Mouse (Mus musculus): ENCODE measurements around the gene Sdk1. TPM values are rescaled to one million over a fixed set of nuclear protein-coding genes. Genes with fewer than 3 reads are reported as not detected.

Gene Sdk1
- polyA plus RNA-seq, 1 experiment from 2014 or later: 1.7 TPM

GRCm38 (mm10) chr5:141243253-141243965 lies 2.1 kb downstream of the Sdk1 start:
- 3% methylated on average over 33 of the region's 33 CpGs for WGBS
- no peak for ATAC-seq
- Histone ChIP-seq H3K27ac (ENCODE audit: low read length) (no peak overlapping the region), H3K9ac (ENCODE audit: low read depth, low read length) (peak overlapping the region; percentile 56), H3K9me3 (ENCODE audit: control insufficient read depth, low read length) (no peaks in the 10 kb centered on the region), H3K27me3 (replicated peaks; ENCODE audit: control insufficient read depth, insufficient read depth, low read length) (peaks cover 20% of the 10 kb centered on the region), H3K4me2 (ENCODE audit: low read depth, low read length) (peak overlapping the region; percentile 95), H3K4me3 (ENCODE audit: low read length) (peak overlapping the region; percentile 68), H3K36me3 (ENCODE audit: control insufficient read depth, insufficient read depth, low read length) (no peaks in the 10 kb centered on the region), H3K4me1 (ENCODE audit: control insufficient read depth, insufficient read depth, low read length) (peaks cover 18% of the 10 kb centered on the region)

- H3K4me1 ChIP-seq (ENCODE audit: control insufficient read depth, insufficient read depth, low read length): no peaks in the 10 kb centered on the region
- no peaks in the 10 kb centered on the region for H3K27me3 ChIP-seq (replicated peaks; ENCODE audit: control insufficient read depth, insufficient read depth, low read length)
- no peak overlapping the region for H3K9ac ChIP-seq (ENCODE audit: low read depth, low read length)
- ATAC-seq: no peak
- H3K4me2 ChIP-seq (ENCODE audit: low read depth, low read length): no peak overlapping the region
- H3K36me3 ChIP-seq (ENCODE audit: control insufficient read depth, insufficient read depth, low read length): no peaks in the 10 kb centered on the region
- H3K9me3 ChIP-seq (ENCODE audit: control insufficient read depth, low read length): no peaks in the 10 kb centered on the region
- WGBS: 89% methylated on average over 1 of the region's 1 CpGs
- no peak overlapping the region for H3K27ac ChIP-seq (ENCODE audit: low read length)
- H3K4me3 ChIP-seq (ENCODE audit: low read length): no peak overlapping the region
Measured at GRCm38 (mm10) chr5:141264253-141264652, 23.0 kb downstream of the Sdk1 start.

GRCm38 (mm10) chr5:141277112-141277511 lies 35.8 kb downstream of the Sdk1 start:
- no peak for ATAC-seq
- no peak overlapping the region for H3K4me2 ChIP-seq (ENCODE audit: low read depth, low read length)

GRCm38 (mm10) chr5:141281751-141282150 lies 40.5 kb downstream of the Sdk1 start:
- WGBS: 71% methylated on average over 2 of the region's 2 CpGs
- no peak overlapping the region for H3K4me2 ChIP-seq (ENCODE audit: low read depth, low read length)
- no peak overlapping the region for H3K4me3 ChIP-seq (ENCODE audit: low read length)
- no peaks in the 10 kb centered on the region for H3K36me3 ChIP-seq (ENCODE audit: control insufficient read depth, insufficient read depth, low read length)
- H3K9me3 ChIP-seq (ENCODE audit: control insufficient read depth, low read length): no peaks in the 10 kb centered on the region
- H3K27ac ChIP-seq (ENCODE audit: low read length): no peak overlapping the region
- H3K9ac ChIP-seq (ENCODE audit: low read depth, low read length): no peak overlapping the region
- no peaks in the 10 kb centered on the region for H3K4me1 ChIP-seq (ENCODE audit: control insufficient read depth, insufficient read depth, low read length)
- no peak for ATAC-seq
- no peaks in the 10 kb centered on the region for H3K27me3 ChIP-seq (replicated peaks; ENCODE audit: control insufficient read depth, insufficient read depth, low read length)

More at GRCm38 (mm10) chr5:141277112-141277511, 35.8 kb downstream of the Sdk1 start:
- Histone ChIP-seq H3K4me1 (ENCODE audit: control insufficient read depth, insufficient read depth, low read length) (no peaks in the 10 kb centered on the region), H3K36me3 (ENCODE audit: control insufficient read depth, insufficient read depth, low read length) (no peaks in the 10 kb centered on the region), H3K27ac (ENCODE audit: low read length) (no peak overlapping the region), H3K27me3 (replicated peaks; ENCODE audit: control insufficient read depth, insufficient read depth, low read length) (no peaks in the 10 kb centered on the region), H3K9ac (ENCODE audit: low read depth, low read length) (no peak overlapping the region), H3K9me3 (ENCODE audit: control insufficient read depth, low read length) (no peaks in the 10 kb centered on the region), H3K4me3 (ENCODE audit: low read length) (no peak overlapping the region)
- WGBS: 77% methylated on average over 6 of the region's 6 CpGs

GRCm38 (mm10) chr5:141289611-141290010 lies 48.3 kb downstream of the Sdk1 start:
- Histone ChIP-seq H3K27ac (ENCODE audit: low read length) (no peak overlapping the region), H3K9me3 (ENCODE audit: control insufficient read depth, low read length) (no peaks in the 10 kb centered on the region), H3K9ac (ENCODE audit: low read depth, low read length) (no peak overlapping the region), H3K4me3 (ENCODE audit: low read length) (no peak overlapping the region), H3K4me1 (ENCODE audit: control insufficient read depth, insufficient read depth, low read length) (no peaks in the 10 kb centered on the region), H3K36me3 (ENCODE audit: control insufficient read depth, insufficient read depth, low read length) (no peaks in the 10 kb centered on the region), H3K4me2 (ENCODE audit: low read depth, low read length) (no peak overlapping the region), H3K27me3 (replicated peaks; ENCODE audit: control insufficient read depth, insufficient read depth, low read length) (no peaks in the 10 kb centered on the region)
- no peak for ATAC-seq

GRCm38 (mm10) chr5:141295240-141295639 lies 54.0 kb downstream of the Sdk1 start:
- no peak overlapping the region for H3K4me2 ChIP-seq (ENCODE audit: low read depth, low read length)
- no peaks in the 10 kb centered on the region for H3K4me1 ChIP-seq (ENCODE audit: control insufficient read depth, insufficient read depth, low read length)
- 0 out of 2 replicates have a peak, but pooled peaks have one; percentile 58 for ATAC-seq
- H3K27ac ChIP-seq (ENCODE audit: low read length): no peak overlapping the region
- H3K4me3 ChIP-seq (ENCODE audit: low read length): no peak overlapping the region
- H3K27me3 ChIP-seq (replicated peaks; ENCODE audit: control insufficient read depth, insufficient read depth, low read length): no peaks in the 10 kb centered on the region
- H3K9ac ChIP-seq (ENCODE audit: low read depth, low read length): no peak overlapping the region
- H3K36me3 ChIP-seq (ENCODE audit: control insufficient read depth, insufficient read depth, low read length): no peaks in the 10 kb centered on the region
- no peaks in the 10 kb centered on the region for H3K9me3 ChIP-seq (ENCODE audit: control insufficient read depth, low read length)
- 57% methylated on average over 7 of the region's 7 CpGs for WGBS

- no peak overlapping the region for H3K27ac ChIP-seq (ENCODE audit: low read length)
- H3K36me3 ChIP-seq (ENCODE audit: control insufficient read depth, insufficient read depth, low read length): no peaks in the 10 kb centered on the region
- H3K9me3 ChIP-seq (ENCODE audit: control insufficient read depth, low read length): no peaks in the 10 kb centered on the region
- WGBS: 37% methylated on average over 4 of the region's 4 CpGs
- H3K4me3 ChIP-seq (ENCODE audit: low read length): no peak overlapping the region
- ATAC-seq: peak; percentile 56; the same call in 1 of the 2 replicates
- H3K4me1 ChIP-seq (ENCODE audit: control insufficient read depth, insufficient read depth, low read length): peaks cover 6% of the 10 kb centered on the region; the same call in 1 of the 2 replicates
- no peaks in the 10 kb centered on the region for H3K27me3 ChIP-seq (replicated peaks; ENCODE audit: control insufficient read depth, insufficient read depth, low read length)
- H3K4me2 ChIP-seq (ENCODE audit: low read depth, low read length): no peak overlapping the region
- H3K9ac ChIP-seq (ENCODE audit: low read depth, low read length): no peak overlapping the region
Measured at GRCm38 (mm10) chr5:141302287-141302694, 61.0 kb downstream of the Sdk1 start.

GRCm38 (mm10) chr5:141303746-141304145 lies 62.5 kb downstream of the Sdk1 start:
- no peaks in the 10 kb centered on the region for H3K36me3 ChIP-seq (ENCODE audit: control insufficient read depth, insufficient read depth, low read length)
- 57% methylated on average over 2 of the region's 2 CpGs for WGBS
- H3K9ac ChIP-seq (ENCODE audit: low read depth, low read length): no peak overlapping the region
- H3K4me2 ChIP-seq (ENCODE audit: low read depth, low read length): no peak overlapping the region
- no peaks in the 10 kb centered on the region for H3K27me3 ChIP-seq (replicated peaks; ENCODE audit: control insufficient read depth, insufficient read depth, low read length)
- H3K9me3 ChIP-seq (ENCODE audit: control insufficient read depth, low read length): no peaks in the 10 kb centered on the region
- no peak overlapping the region for H3K4me3 ChIP-seq (ENCODE audit: low read length)
- ATAC-seq: no peak
- H3K27ac ChIP-seq (ENCODE audit: low read length): no peak overlapping the region
- H3K4me1 ChIP-seq (ENCODE audit: control insufficient read depth, insufficient read depth, low read length): peaks cover 6% of the 10 kb centered on the region; the same call in 1 of the 2 replicates

GRCm38 (mm10) chr5:141304706-141305105 lies 63.4 kb downstream of the Sdk1 start:
- Histone ChIP-seq H3K4me3 (ENCODE audit: low read length) (no peak overlapping the region), H3K27ac (ENCODE audit: low read length) (no peak overlapping the region), H3K36me3 (ENCODE audit: control insufficient read depth, insufficient read depth, low read length) (no peaks in the 10 kb centered on the region), H3K4me2 (ENCODE audit: low read depth, low read length) (no peak overlapping the region), H3K9ac (ENCODE audit: low read depth, low read length) (no peak overlapping the region), H3K4me1 (ENCODE audit: control insufficient read depth, insufficient read depth, low read length) (peaks cover 6% of the 10 kb centered on the region; the same call in 1 of the 2 replicates), H3K9me3 (ENCODE audit: control insufficient read depth, low read length) (no peaks in the 10 kb centered on the region), H3K27me3 (replicated peaks; ENCODE audit: control insufficient read depth, insufficient read depth, low read length) (no peaks in the 10 kb centered on the region)
- 62% methylated on average over 2 of the region's 2 CpGs for WGBS
- no peak for ATAC-seq

- no peak overlapping the region for H3K4me3 ChIP-seq (ENCODE audit: low read length)
Measured at GRCm38 (mm10) chr5:141310641-141311040, 69.4 kb downstream of the Sdk1 start.

More at GRCm38 (mm10) chr5:141310641-141311040, 69.4 kb downstream of the Sdk1 start:
- H3K4me1 ChIP-seq (ENCODE audit: control insufficient read depth, insufficient read depth, low read length): no peaks in the 10 kb centered on the region
- no peaks in the 10 kb centered on the region for H3K36me3 ChIP-seq (ENCODE audit: control insufficient read depth, insufficient read depth, low read length)
- no peak for ATAC-seq
- no peaks in the 10 kb centered on the region for H3K27me3 ChIP-seq (replicated peaks; ENCODE audit: control insufficient read depth, insufficient read depth, low read length)
- no peak overlapping the region for H3K9ac ChIP-seq (ENCODE audit: low read depth, low read length)
- H3K9me3 ChIP-seq (ENCODE audit: control insufficient read depth, low read length): no peaks in the 10 kb centered on the region
- no peak overlapping the region for H3K27ac ChIP-seq (ENCODE audit: low read length)
- no peak overlapping the region for H3K4me2 ChIP-seq (ENCODE audit: low read depth, low read length)
- 77% methylated on average over 1 of the region's 1 CpGs for WGBS
